Mouse (Mus musculus) megakaryocyte, adult 5-6 weeks (primary cell): ENCODE measurements around the gene Wdr83. TPM values are rescaled to one million over a fixed set of nuclear protein-coding genes. Genes with fewer than 3 reads are reported as not detected.
"Not testable (repeated sequence)": the region's sequence is repeated elsewhere in the genome, so short reads cannot be mapped to it uniquely, and the experiment has no call there.

Experiments used
- ATAC-seq: 2 replicates; pipeline ENCODE4 v1.8.0; 2016; ENCODE audit warnings: mild to moderate bottlenecking, inconsistent platforms; ENCODE audit not compliant: poor library complexity, severe bottlenecking
- total RNA-seq, 2 experiments: library from RNA; stranded (forward) in 1 of 2; stranded (reverse) in 1 of 2; fragments of 153-499, 151-499 nt in 1 of 2; fragments of 221-1000, 200-1000 nt in 1 of 2; gene quantifications; 2 replicates each; pipeline versions ENCODE4 v1.2.3 to v1.2.4; 2015 to 2017

The Wdr83 gene
- total RNA-seq (2015), result 17.0 and 20.5 TPM in 2 replicates
- 9.9 and 12.5 TPM in 2 replicates for total RNA-seq (2017)

DNA sequence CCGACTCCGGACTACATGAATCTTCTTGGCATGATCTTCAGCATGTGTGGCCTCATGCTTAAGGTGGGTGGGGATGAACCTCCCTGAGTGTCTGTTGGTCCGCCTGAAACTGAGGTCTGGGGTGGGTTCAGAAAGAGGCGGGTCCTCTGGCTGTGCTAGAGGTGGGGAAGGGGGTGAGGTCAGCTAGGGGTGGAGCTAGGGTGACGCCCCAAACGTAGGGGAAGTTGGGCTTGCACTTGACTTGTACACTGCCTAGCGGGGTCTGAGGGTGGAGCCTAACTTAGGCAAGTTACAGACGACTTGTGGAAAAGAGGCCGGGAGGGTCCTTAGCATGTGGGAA lies at the start of gene Wdr83:
Gene Wdr83 (minus strand): TSS at position 91 of the 340 bp plus-strand sequence.
- peak; percentile 60 for ATAC-seq

DNA sequence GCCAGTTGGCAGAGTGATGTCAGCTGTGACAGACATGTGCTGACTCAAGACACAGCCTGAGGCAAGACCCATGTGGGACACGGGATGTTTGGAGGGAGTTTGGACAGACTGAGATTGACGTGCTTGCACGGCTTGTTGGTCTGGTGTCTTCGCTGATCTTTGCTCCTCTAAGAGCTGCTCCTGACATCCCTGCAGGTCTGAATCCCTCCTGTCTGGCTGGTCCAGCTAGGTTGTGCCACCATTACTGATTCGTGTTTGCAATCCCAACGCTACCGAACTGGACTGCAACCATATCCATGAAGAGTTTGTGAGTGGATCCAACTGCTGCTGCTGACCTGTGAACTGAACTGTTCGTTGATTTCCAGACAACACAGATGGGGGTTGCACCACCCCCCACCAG lies 42.6 kb upstream of the Wdr83 start:
- ATAC-seq, result no peak

DNA sequence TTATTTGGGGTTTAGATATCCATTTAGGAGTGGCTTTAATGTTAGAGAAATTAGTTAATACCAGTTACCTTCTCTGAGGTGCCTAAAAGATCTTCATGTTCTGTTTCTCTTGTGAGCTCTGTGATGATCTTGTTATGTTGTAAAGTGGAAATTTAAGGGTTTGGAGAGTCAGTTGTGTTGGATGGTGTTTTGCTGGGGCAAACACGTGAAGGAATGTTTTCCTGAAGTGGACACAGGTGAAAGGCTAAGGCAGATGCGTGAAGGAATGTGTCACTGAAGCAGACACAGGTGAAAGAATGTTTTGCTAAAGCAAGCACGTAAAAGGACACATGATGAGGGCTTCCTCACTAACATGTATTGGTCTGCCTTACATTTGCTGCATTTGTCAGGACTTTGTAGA lies 41.9 kb upstream of the Wdr83 start, which contains the start of gene Zfp791:
Gene Zfp791 (minus strand): TSS at position 101 of the 400 bp plus-strand sequence.
- ATAC-seq, result no peak

DNA sequence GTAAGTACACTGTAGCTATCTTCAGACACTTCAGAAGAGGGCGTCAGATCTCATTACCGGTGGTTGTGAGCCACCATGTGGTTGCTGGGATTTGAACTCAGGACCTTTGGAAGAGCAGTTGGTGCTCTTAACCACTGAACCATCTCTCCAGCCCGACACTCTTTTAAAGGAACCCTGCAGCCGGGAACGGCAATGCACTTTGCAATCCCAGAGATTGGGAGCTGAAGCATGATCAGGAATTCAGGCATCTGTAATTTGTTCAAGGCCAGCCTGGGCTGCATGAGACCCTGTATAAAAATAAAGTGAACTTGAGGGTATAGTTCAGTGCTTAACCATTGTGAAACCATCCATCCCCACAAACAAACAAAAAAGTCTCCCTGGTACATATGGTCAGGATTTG lies 39.1 kb upstream of the Wdr83 start:
- not testable (repeated sequence) for ATAC-seq

DNA sequence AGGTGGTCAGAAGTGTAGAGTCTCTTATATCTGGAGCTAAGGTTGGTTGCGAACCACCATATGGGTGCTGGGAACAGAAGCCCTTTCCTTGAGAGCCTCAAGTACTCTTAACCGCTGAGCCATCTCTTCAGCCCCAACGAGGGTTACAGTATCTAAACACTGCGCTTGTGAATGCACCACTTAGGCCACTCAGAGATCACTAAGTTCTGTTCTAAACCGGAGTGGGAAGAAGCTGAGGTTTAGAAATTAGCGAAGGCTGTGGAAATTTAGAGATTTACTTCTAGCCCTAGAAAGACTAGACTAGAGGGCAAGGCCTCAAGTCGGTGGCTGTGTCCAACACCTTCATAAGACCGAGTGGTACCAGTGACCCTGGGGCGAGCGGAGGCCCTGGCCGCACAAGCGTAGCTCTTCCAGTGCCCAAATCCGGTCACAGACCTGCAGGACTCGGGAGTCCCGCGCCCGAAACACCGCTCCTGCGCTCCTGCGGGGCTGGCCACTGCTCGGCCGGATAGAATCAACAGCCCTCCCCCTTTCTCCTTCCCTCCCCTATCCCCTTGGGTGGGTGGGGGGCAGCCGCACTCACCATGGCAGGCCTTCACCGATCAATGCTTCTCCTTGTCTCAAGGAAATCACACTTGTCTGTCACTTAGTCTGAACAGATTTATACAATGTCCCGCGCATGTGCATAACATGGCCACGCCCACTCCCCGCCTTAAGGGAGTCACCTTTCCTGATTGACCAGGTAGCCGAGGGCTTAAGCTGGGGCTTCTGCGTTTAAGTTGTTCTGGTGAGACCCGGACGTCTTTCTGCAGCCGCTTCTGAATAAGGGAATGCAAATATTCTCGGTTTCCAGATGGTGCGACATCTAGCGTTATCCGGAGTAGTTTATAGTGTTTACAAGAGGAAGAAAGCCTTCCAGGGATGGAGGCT lies 38.2 kb upstream of the Wdr83 start:
- peak; percentile 40; the same call in 1 of the 2 replicates for ATAC-seq

DNA sequence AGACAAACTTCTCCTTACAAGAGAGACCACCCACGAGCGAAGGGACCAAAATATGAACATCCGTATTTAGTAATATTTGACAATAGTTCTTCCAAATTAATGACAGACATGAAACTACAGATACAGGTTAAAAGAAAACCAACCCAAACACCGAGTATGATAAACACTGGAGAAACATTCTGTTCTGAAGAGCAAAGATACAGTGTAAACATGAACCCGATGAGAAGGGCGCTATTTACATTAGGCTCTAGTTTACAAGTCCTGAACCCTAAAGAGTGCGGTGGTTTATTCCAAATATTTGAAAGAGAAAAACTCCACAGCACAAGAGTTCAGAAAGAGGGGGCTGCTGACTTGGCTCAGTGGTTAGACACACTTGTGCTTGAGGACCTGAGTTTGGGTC lies 35.9 kb upstream of the Wdr83 start:
- ATAC-seq, result no peak

DNA sequence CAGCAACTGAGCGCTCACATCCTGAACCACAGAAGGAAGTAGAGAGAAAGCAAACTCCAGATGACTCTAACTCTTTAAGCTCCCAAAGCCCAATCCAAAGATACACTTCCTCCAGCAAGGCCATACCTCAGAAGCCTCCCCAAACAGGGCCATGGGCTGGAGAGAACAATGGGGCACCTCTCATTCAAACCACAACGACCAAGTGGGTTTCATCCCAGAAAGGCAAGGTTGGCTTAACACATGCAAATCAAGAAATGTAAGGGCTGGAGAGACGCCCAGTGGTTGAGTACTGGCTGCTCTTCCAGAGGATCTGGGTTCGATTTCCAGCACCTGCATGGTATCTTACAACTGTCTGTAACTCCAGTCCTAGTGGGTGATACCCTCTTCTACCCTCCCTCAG lies 34.4 kb upstream of the Wdr83 start:
- ATAC-seq, result no peak

DNA sequence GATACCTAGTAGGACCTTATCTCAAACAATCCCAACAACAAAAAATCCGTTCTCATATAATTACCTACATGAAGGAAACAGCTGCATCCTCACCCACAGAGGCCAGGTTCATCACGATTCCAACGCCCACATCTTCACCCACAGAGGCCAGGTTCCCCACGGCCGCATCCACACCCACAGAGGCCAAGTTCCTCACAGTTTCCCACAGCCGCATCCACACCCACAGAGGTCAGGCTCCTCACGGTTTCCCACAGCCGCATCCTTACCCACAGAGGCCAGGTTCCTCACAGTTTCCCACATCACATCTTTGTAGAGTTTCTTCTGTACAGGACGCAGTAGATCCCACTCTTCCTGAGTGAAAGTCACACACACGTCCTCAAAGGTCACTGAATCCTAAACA lies 32.1 kb upstream of the Wdr83 start:
- no peak for ATAC-seq

DNA sequence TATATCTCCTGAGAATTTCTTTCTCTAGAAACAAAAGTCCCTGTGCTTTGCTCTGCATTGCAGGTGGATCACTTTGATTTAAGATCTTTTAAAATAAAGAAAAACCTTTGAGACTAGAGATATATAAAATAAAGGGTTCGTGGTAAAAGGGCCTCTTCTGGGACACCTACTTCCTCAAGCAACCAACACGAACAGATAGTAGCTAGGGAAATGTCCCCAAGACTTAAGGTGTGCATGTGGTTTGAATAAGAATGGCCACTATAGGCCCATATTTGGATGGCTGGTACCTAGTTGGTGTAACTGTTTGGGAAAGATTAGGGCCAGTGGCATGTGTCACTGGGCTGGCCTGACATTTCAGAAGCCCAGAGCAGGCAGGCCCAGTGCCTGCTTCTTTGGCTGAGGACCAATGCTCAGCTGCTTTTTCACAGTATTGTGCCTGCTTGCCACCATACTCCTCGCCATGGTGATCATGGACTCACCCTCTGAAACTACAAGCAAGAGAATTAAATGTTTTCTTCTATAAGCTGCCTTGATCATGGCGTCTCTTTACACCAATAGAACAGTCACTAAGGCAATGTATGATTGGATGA lies 19.1 kb upstream of the Wdr83 start:
- no peak for ATAC-seq

DNA sequence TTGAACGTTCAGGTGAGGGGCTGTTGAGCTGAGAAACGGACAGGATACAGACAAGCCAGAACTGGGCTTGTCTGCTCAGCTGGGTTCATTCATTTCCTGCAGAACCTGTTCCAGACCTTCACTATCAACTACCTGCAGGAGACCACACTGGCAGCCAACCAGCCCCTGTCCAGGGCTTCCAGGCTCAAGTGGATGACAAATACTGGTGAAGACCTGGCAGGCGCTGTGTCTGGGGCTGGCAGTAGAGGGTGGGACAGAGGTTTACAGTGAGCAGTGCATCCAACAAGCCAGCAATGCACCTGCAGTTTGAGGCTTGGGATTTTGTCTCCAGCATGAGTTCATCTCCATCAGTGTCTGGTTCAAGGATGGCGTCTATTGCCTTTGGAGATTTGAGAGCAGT lies 15.7 kb upstream of the Wdr83 start:
- no peak for ATAC-seq

DNA sequence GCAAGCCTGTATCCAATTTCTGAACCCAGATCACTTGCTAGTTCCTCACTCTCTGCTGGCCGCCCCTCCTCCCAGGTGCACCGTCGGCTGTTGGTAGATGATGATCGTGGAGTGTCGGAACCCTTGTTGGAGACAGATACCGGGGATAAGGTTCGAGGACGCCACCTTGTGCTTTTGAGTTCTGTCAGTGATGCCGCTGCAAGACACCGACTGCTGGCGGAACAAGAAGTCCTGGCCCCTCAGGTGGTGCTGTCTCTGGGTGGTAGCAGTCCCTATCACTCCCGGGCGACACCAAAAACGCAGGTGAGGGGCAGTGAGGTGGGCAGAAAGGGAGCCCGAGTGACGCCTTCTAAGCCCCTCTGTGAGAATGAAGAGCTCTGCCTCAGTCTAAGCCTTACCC lies 15.1 kb upstream of the Wdr83 start:
- no peak for ATAC-seq

DNA sequence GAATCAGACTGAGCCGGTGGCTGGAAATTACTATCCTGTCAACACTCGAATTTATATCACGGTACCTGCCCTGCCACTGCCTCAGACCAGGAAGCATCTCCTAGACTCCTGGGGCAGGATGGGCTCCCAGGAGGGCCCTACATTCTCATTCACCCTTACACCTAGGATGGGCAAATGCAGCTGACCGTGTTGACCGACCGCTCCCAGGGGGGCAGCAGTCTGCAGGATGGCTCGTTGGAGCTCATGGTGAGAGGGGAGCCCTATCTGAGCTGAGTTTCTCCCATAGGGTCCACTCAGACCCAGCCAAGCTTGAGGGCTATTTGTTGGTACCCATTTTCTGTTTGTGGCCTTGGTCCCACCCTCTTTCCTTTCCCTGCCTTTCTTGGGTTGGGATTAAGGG lies 14.5 kb upstream of the Wdr83 start:
- no peak for ATAC-seq

DNA sequence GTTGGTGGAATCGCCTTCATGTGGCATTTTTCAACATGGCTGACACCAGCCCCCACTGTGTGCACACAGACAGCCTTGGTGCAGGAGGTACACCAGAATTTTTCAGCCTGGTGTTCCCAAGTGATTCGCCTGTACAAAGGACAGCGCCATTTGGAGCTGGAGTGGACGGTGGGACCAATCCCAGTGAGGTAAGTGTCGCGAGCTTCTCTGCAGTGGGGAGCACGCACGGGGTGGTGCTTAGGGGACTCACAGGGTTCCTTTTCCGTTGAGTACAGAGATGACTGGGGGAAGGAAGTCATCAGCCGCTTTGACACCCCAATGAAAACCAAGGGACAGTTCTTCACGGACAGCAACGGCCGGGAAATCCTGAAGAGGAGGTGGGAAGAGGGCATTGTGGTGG lies 13.9 kb upstream of the Wdr83 start:
- no peak for ATAC-seq

DNA sequence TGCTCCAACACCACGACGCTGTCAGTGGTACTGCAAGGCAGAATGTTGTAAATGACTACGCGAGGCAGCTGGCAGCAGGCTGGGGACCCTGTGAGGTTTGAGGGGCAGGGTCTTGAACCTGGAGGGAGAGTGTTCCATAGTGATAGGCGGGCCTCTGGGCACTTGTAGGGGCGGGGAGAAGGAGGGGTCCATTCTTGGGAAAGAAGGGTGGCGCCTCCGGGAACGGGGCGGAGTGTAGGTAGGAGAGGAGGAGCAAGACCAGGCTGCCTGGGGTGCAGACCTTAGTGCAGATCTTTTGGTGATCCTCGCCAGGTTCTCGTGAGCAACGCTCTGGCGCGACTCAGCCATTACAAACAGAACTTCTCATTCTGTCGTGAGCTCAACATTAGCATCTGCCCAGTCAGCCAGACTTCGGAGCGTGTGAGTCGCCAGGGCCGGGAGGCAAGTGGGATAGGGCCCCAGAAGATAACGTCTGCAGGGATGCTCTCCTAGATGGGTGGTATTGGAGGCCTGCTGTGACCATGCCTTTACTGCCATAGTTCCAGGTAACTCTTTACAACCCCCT lies 10.5 kb upstream of the Wdr83 start:
- ATAC-seq, result no peak

DNA sequence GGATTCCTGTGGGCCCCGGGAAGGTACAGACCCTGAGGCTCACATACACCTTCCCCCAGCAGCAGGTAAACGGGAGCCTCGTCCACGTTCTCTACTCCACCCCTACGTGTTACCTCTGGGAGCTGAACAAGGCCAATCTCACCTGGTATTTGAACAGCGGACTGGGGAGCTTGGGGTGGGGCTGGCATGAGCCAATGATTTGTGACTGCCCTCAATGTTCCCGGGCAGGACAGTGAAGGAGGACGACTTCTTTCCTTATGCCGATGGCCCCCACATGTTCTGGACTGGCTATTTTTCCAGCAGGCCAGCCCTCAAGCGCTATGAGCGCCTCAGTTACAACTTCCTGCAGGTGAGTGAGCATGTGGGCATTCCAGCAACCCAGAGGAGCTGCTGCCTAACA lies 9.8 kb upstream of the Wdr83 start:
- ATAC-seq, result no peak

DNA sequence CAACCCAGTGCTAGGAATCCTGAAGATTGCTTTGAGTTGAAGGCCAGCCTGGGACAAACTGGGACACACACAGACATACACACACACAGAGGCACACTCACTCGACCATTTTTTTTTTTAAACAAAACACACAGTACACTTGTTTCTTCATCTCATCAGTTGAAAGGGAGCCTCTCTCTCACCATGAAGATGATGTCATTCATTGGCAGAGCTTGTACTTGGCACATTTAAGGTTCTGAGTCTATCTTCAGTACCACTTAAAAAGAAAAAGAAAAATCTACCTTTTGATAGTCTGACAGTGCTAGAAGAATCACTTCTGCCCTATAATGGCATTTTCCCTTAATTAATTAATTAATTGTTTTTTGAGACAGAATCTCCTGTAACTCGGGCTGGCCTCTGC lies 7.7 kb upstream of the Wdr83 start:
- ATAC-seq, result no peak

DNA sequence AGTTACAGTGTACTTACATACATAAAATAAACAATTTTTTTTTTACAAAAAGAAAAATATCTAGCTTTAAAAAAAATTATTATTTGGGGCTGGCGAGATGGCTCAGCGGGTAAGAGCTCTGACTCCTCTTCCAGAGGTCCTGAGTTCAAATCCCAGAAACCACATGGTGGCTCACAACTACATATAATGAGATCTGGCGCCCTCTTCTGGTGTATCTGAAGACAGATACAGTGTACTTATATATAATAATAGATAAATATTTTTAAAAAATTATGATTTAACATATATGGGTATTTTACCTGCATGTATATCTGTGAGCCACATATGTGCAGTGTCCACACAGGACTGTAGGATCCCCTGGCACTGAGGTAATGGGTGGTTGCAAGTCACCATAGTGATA lies 5.1 kb upstream of the Wdr83 start:
- ATAC-seq, result no peak

DNA sequence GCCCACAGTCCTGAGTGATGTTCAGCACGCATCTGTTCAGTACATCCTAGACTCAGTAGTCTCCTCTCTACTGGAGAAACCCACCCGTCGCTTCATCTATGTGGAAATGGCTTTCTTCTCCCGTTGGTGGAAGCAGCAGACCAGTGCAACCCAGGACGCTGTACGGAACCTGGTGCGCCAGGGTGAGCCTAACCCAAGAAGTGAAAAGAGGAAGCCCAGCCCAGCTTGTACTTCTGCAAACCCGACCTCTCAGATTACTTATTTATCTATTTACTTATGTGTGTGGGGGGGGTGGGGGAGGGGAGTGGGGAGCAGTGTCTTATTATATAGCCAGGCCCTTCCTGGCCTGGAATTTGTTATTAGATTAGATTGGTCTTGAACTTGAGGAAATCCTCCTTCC lies 3.5 kb upstream of the Wdr83 start:
- peak; percentile 36 for ATAC-seq

DNA sequence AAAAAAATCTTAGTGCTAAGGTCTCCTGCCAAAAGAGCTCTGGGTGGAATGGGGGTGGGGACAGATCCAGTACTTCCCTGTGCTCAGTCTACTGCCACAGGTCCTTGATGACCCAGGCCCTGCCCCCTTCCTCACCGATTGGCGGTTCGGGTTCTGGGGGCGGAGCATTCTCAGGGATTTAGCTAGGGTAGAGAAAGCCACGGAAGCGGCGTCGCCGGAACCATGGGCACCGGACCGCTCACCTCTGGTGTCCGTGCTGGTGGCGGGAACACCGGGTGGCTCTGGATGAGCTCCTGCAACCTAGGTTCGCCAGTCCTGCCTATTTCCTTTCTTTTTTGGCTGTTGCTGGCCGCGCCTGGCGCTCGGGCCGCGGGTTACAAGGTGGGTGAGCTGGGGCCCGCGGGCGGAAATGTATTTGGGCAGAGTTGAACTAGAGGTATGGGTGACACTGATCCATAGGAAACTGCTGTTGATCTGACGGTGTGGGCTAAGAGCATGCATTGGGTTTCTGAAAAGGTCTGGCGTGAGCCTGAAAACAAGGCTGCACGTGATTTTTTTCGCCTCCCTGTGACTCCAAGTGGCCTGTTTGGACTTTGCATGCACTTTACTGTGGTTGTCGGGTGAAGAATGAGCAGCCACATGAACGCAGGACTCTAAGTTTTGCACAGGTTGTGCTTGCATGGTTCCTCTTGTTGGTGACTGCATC lies 2.2 kb upstream of the Wdr83 start, which contains the start of gene Man2b1:
Gene Man2b1 (plus strand): TSS at position 163 of the 706 bp plus-strand sequence.
- peak; percentile 70 for ATAC-seq

DNA sequence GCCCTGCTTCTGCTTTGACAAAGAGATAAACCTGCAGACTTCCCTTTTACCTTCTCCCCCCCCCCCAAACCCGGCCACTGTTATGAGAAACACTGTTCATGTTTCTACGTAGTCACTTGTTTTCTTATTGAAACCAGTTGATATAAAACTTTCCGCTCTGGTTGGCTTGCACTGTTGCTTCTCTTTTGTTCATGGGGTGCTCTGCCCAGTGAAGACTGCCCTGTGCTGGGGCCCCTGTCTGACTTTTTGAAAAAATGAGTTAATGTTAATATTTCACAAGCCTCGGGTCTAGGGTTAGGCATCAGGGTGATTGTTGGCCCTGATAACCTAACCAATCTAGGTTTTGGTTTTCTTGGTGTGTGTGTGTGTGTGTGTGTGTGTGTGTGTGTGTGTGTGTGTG lies 1.1 kb upstream of the Wdr83 start:
- peak; percentile 17 for ATAC-seq

DNA sequence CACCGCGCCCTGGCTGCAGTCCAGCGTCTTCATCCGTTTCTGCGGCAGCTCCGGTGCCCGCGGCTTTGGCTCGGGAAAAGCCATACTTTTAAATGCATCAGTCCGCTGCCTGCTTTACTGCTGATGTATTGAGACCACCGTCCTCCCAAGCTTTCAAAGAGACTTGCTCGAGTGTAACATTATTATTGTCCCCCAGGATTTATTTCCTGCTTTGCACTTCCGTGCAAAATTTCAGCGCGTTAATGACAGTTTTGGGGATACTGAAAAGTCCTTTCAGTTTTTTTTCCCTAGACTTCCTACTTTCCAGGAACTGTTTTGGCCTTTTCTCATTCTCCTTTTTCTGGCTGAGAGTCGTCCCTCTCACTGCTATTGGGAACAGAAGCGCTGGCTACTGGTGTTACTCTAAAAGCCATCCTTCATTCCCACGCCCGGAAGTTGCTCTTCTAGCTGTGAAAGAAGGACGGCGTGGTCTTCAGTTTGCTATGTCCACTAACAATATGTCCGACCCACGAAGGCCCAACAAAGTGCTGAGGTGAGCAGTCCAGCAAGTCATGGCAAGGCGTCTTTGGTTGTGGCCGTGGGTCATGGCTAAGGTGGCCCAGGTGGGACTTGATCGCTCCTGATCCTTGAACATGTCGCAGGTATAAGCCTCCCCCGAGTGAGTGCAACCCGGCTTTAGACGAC lies 432 bp downstream of the Wdr83 start, which contains the start of gene Wdr83os:
Gene Wdr83os (plus strand): TSS at position 209 of the 684 bp plus-strand sequence.
- peak; percentile 24 for ATAC-seq
